Mouse (Mus musculus): ENCODE measurements at regions not wholly inside any gene's neighbourhood (a gene's known extent, or its start where the extent isn't known, plus 50 kb on each side); places are given as distances from the start of the nearest gene placed in this dataset.
"Not testable (repeated sequence)": the region's sequence is repeated elsewhere in the genome, so short reads cannot be mapped to it uniquely, and the experiment has no call there.

DNA sequence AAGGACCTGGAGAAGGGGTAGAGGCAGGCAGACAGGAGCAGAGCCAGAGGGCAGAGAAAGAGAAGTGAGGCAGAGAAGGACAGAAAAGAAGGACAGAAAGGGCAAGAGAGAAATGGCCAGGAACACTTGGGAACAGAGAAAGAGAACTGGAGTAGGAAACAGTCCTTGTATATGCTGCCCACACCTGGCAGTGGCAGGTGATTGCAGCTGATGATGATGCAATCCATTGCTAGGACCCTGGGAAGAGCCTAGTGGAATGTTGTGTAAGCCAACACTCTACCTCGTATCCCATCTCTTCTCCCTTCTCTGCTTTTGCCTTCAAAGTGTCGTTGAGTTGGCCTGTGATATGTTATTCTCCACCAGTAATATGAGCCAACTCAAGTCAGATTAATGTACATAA lies 1195.9 kb downstream of the 9330182O14Rik start:
- H3K9ac ChIP-seq (ENCODE audit: low read depth, low read length), result 0 out of 2 replicates have a peak overlapping the region, but pooled peaks have one; percentile 39
- H3K27ac ChIP-seq (ENCODE audit: low read depth, low read length), result no peak overlapping the region
- H3K9me3 ChIP-seq (replicated peaks; ENCODE audit: control insufficient read depth, low read length), result no peaks in the 10 kb centered on the region
- H3K4me2 ChIP-seq, result no peak overlapping the region
- H3K36me3 ChIP-seq (ENCODE audit: control insufficient read depth, insufficient read depth, low read length), result no peaks in the 10 kb centered on the region
- no peaks in the 10 kb centered on the region for H3K27me3 ChIP-seq (ENCODE audit: control insufficient read depth, insufficient read depth, low read length)
- no peak overlapping the region for H3K4me3 ChIP-seq (ENCODE audit: low read depth, low read length)
- WGBS (ENCODE audit: insufficient replicate concordance), result 33% methylated on average over 2 of the region's 2 CpGs
- no peaks in the 10 kb centered on the region for H3K4me1 ChIP-seq (ENCODE audit: control insufficient read depth, insufficient read depth, low read length)
- no peak for ATAC-seq (replicated peaks; ENCODE audit: insufficient number of reproducible peaks, low FRiP score, low TSS enrichment)

DNA sequence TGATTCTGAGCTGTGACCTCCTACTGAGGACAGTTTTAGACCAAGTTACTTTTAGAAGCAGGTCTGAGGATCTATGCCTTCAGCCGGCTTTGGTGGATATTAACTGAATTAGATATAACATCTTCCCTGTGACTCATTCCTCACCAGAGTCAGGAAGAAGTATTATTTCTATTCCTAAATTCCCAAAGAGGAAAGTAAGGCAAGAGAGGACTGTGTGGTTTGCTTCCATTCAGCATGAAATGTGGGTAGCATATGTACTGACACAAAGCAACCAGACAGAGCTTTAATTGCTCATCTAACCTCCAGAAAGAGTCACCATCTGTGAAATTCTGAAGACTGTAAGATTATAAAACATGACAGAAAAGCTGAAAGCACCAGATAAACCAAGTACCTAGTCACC lies 1198.3 kb downstream of the 9330182O14Rik start:
- Histone ChIP-seq H3K4me2 (no peak overlapping the region), H3K9ac (ENCODE audit: low read depth, low read length) (no peak overlapping the region), H3K27ac (ENCODE audit: low read depth, low read length) (no peak overlapping the region), H3K27me3 (ENCODE audit: control insufficient read depth, insufficient read depth, low read length) (no peaks in the 10 kb centered on the region), H3K4me3 (ENCODE audit: low read depth, low read length) (no peak overlapping the region), H3K36me3 (ENCODE audit: control insufficient read depth, insufficient read depth, low read length) (no peaks in the 10 kb centered on the region), H3K9me3 (replicated peaks; ENCODE audit: control insufficient read depth, low read length) (no peaks in the 10 kb centered on the region), H3K4me1 (ENCODE audit: control insufficient read depth, insufficient read depth, low read length) (no peaks in the 10 kb centered on the region)
- no peak for ATAC-seq (replicated peaks; ENCODE audit: insufficient number of reproducible peaks, low FRiP score, low TSS enrichment)
- 74% methylated on average over 1 of the region's 1 CpGs for WGBS (ENCODE audit: insufficient replicate concordance)

DNA sequence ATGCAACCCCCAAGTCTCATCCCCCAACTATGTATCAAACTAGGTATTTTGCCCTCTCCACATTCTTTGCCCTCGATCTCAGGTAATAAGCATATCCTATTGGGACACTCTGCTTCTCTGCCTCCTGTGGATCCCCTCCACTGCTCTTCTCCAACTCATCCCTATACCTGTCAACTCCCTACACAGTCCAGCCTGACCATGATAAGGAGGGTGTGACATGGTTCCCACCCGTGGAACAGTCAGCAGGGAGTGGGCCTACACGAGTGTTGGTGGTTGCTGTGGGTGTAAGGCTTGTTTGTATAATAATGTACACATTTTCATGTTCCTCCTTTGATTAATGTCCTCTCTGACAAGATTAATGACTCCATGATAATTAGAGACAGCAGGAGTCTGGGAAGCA lies 1199.0 kb downstream of the 9330182O14Rik start:
- ATAC-seq (replicated peaks; ENCODE audit: insufficient number of reproducible peaks, low FRiP score, low TSS enrichment), result no peak
- Histone ChIP-seq H3K9me3 (replicated peaks; ENCODE audit: control insufficient read depth, low read length) (no peaks in the 10 kb centered on the region), H3K4me3 (ENCODE audit: low read depth, low read length) (no peak overlapping the region), H3K27me3 (ENCODE audit: control insufficient read depth, insufficient read depth, low read length) (no peaks in the 10 kb centered on the region), H3K4me2 (no peak overlapping the region), H3K9ac (ENCODE audit: low read depth, low read length) (no peak overlapping the region), H3K4me1 (ENCODE audit: control insufficient read depth, insufficient read depth, low read length) (no peaks in the 10 kb centered on the region), H3K36me3 (ENCODE audit: control insufficient read depth, insufficient read depth, low read length) (no peaks in the 10 kb centered on the region), H3K27ac (ENCODE audit: low read depth, low read length) (no peak overlapping the region)
- WGBS (ENCODE audit: insufficient replicate concordance), result 60% methylated on average over 3 of the region's 3 CpGs

DNA sequence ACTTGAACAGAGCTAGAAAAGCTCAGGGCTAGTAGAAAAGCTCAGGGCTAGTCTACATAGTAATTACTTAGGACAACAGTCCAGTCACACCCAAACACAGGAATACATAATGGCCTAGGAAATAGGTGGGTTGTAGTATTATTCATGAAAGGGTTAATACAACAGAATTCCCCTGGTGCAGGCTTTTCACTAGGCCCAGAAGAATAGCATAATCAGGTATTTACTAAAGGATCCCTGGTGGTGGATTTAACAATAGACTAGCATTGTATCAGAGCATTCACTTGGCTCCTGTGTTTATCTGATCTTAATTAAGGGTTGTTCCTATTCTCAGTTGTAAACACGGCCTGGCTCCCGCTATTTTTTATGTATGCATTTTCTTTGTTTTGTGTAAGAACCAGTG lies 1206.5 kb downstream of the 9330182O14Rik start:
- H3K36me3 ChIP-seq (ENCODE audit: control insufficient read depth, insufficient read depth, low read length); H3K4me3 ChIP-seq (ENCODE audit: low read depth, low read length); H3K9ac ChIP-seq (ENCODE audit: low read depth, low read length); H3K27ac ChIP-seq (ENCODE audit: low read depth, low read length); ATAC-seq (replicated peaks; ENCODE audit: insufficient number of reproducible peaks, low FRiP score, low TSS enrichment); H3K4me1 ChIP-seq (ENCODE audit: control insufficient read depth, insufficient read depth, low read length); H3K4me2 ChIP-seq; H3K27me3 ChIP-seq (ENCODE audit: control insufficient read depth, insufficient read depth, low read length); H3K9me3 ChIP-seq (replicated peaks; ENCODE audit: control insufficient read depth, low read length): not testable (repeated sequence)
- 83% methylated on average over 2 of the region's 2 CpGs for WGBS (ENCODE audit: insufficient replicate concordance)

DNA sequence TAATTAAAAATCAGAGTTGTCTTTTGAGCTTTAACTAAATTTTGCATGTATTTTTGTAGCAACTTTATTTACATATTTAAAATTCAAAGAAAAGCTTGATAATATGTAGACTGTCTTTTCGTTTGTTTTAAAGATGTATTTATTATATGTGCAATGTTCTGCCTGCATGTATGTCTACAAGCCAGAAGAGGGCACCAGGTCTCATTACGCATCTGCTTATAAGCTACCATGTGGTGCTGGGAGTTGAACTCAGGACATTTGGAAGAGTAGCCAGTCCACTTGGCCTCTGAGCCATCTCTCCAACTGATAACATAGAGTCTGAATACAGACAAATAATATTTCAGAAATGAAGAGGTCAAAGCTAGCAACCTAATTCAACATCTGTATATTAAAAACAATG lies 1211.4 kb downstream of the 9330182O14Rik start:
- no peak overlapping the region for H3K4me3 ChIP-seq (ENCODE audit: low read depth, low read length)
- H3K9me3 ChIP-seq (replicated peaks; ENCODE audit: control insufficient read depth, low read length), result no peaks in the 10 kb centered on the region
- no peak for ATAC-seq (replicated peaks; ENCODE audit: insufficient number of reproducible peaks, low FRiP score, low TSS enrichment)
- no peak overlapping the region for H3K27ac ChIP-seq (ENCODE audit: low read depth, low read length)
- H3K4me2 ChIP-seq, result no peak overlapping the region
- H3K27me3 ChIP-seq (ENCODE audit: control insufficient read depth, insufficient read depth, low read length), result no peaks in the 10 kb centered on the region
- 84% methylated on average over 2 of the region's 2 CpGs for WGBS (ENCODE audit: insufficient replicate concordance)
- no peaks in the 10 kb centered on the region for H3K36me3 ChIP-seq (ENCODE audit: control insufficient read depth, insufficient read depth, low read length)
- no peaks in the 10 kb centered on the region for H3K4me1 ChIP-seq (ENCODE audit: control insufficient read depth, insufficient read depth, low read length)
- no peak overlapping the region for H3K9ac ChIP-seq (ENCODE audit: low read depth, low read length)

DNA sequence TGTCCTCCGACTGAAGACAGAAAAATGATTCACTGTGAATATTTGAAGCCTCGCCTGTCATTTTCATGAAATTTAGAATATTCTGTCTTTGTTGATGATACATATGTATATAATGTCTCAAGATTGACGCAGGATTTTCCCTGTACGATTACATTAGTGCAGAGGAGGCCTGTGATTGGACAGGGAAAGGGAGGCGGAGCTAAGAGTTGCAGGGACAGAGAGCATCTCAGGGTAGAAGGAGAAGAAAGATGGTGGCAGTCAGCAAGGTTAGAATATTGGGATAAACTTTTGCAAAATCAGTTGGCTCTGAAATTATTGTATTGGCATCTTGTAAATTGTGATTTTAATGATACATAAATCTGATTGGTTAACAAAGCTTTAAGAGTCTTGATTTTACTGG lies 1213.1 kb downstream of the 9330182O14Rik start:
- WGBS (ENCODE audit: insufficient replicate concordance), result 84% methylated on average over 5 of the region's 5 CpGs
- Histone ChIP-seq H3K9me3 (replicated peaks; ENCODE audit: control insufficient read depth, low read length) (no peaks in the 10 kb centered on the region), H3K27me3 (ENCODE audit: control insufficient read depth, insufficient read depth, low read length) (no peaks in the 10 kb centered on the region)

DNA sequence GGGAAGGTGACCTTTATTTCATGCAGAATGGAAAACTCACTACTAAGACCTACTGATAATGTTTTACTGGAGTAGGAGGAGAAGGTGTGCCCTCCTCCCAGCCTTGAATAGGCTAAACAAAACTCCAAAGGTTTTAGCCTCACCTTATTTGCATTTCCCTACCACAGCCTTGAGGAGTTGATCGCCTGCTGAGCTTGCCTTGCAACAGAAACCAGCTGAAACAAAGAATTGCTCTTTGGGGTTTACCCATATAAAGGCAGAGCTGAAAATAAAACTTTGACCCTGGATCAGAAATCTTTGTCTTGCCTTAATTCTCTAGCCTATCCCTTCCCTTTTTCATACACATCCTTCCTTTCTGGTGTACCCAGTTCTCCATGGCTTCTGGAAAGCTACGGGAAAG lies 1218.0 kb downstream of the 9330182O14Rik start:
- Histone ChIP-seq H3K4me2 (no peak overlapping the region), H3K9ac (ENCODE audit: low read depth, low read length) (no peak overlapping the region), H3K27ac (ENCODE audit: low read depth, low read length) (no peak overlapping the region), H3K4me3 (ENCODE audit: low read depth, low read length) (no peak overlapping the region), H3K9me3 (replicated peaks; ENCODE audit: control insufficient read depth, low read length) (no peaks in the 10 kb centered on the region), H3K27me3 (ENCODE audit: control insufficient read depth, insufficient read depth, low read length) (no peaks in the 10 kb centered on the region), H3K36me3 (ENCODE audit: control insufficient read depth, insufficient read depth, low read length) (no peaks in the 10 kb centered on the region), H3K4me1 (ENCODE audit: control insufficient read depth, insufficient read depth, low read length) (no peaks in the 10 kb centered on the region)
- ATAC-seq (replicated peaks; ENCODE audit: insufficient number of reproducible peaks, low FRiP score, low TSS enrichment), result no peak
- WGBS (ENCODE audit: insufficient replicate concordance), result 36% methylated on average over 1 of the region's 2 CpGs

More for the DNA sequence above, 1213.1 kb downstream of the 9330182O14Rik start:
- H3K4me3 ChIP-seq (ENCODE audit: low read depth, low read length), result no peak overlapping the region
- no peak overlapping the region for H3K9ac ChIP-seq (ENCODE audit: low read depth, low read length)
- H3K27ac ChIP-seq (ENCODE audit: low read depth, low read length), result no peak overlapping the region
- H3K36me3 ChIP-seq (ENCODE audit: control insufficient read depth, insufficient read depth, low read length), result no peaks in the 10 kb centered on the region
- H3K4me1 ChIP-seq (ENCODE audit: control insufficient read depth, insufficient read depth, low read length), result no peaks in the 10 kb centered on the region
- H3K4me2 ChIP-seq, result no peak overlapping the region
- ATAC-seq (replicated peaks; ENCODE audit: insufficient number of reproducible peaks, low FRiP score, low TSS enrichment), result no peak

DNA sequence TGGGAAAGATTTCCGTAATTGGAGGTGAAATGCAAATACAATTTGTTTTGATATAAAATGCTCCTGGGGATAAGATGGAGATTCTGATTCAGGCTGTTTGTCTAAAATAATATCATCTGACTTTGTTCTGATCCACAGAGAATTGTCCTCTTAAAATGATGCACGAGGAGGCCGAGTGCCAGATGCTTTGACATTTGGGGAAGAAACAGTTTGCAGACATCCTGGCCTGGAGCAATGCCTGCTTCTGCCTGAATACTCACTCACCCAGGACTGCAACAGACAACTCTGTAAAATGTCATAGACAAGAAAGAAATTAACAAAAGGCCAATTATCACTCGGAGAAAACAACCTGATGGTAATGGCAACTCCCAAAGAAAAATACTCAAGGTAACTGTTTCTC lies 1225.1 kb downstream of the 9330182O14Rik start:
- 76% methylated on average over 4 of the region's 4 CpGs for WGBS (ENCODE audit: insufficient replicate concordance)
- no peak overlapping the region for H3K4me2 ChIP-seq
- H3K27ac ChIP-seq (ENCODE audit: low read depth, low read length), result no peak overlapping the region
- no peak overlapping the region for H3K4me3 ChIP-seq (ENCODE audit: low read depth, low read length)
- ATAC-seq (replicated peaks; ENCODE audit: insufficient number of reproducible peaks, low FRiP score, low TSS enrichment), result no peak
- H3K9me3 ChIP-seq (replicated peaks; ENCODE audit: control insufficient read depth, low read length), result no peaks in the 10 kb centered on the region
- H3K4me1 ChIP-seq (ENCODE audit: control insufficient read depth, insufficient read depth, low read length), result no peaks in the 10 kb centered on the region
- no peak overlapping the region for H3K9ac ChIP-seq (ENCODE audit: low read depth, low read length)
- H3K27me3 ChIP-seq (ENCODE audit: control insufficient read depth, insufficient read depth, low read length), result no peaks in the 10 kb centered on the region
- H3K36me3 ChIP-seq (ENCODE audit: control insufficient read depth, insufficient read depth, low read length), result no peaks in the 10 kb centered on the region

DNA sequence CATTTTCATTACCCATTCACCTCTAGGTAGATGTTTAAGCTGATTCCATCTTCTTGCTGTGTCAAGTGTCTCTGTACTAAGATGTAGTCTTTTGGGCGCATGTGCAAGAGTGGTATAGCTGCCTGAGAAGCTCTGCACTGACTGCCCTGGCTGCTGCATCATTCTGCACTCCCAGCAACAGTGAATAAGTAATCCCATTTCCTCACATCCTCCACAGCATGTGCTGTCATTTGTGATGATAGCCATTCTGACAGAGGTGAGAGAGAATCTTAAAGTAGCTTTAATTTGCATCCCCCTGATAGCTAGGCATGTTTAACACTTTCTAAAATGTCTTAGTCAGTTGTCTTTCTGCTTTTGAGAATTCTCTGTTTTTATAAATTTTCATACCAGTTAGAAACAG lies 1240.5 kb downstream of the 9330182O14Rik start:
- ATAC-seq (replicated peaks; ENCODE audit: insufficient number of reproducible peaks, low FRiP score, low TSS enrichment), result no peak
- no peak overlapping the region for H3K9ac ChIP-seq (ENCODE audit: low read depth, low read length)
- 54% methylated on average over 1 of the region's 1 CpGs for WGBS (ENCODE audit: insufficient replicate concordance)
- no peaks in the 10 kb centered on the region for H3K4me1 ChIP-seq (ENCODE audit: control insufficient read depth, insufficient read depth, low read length)
- H3K36me3 ChIP-seq (ENCODE audit: control insufficient read depth, insufficient read depth, low read length), result no peaks in the 10 kb centered on the region
- no peaks in the 10 kb centered on the region for H3K27me3 ChIP-seq (ENCODE audit: control insufficient read depth, insufficient read depth, low read length)
- no peak overlapping the region for H3K4me2 ChIP-seq
- no peak overlapping the region for H3K4me3 ChIP-seq (ENCODE audit: low read depth, low read length)
- H3K27ac ChIP-seq (ENCODE audit: low read depth, low read length), result no peak overlapping the region
- H3K9me3 ChIP-seq (replicated peaks; ENCODE audit: control insufficient read depth, low read length), result no peaks in the 10 kb centered on the region
